Mouse (Mus musculus): ENCODE data around the gene Tefm.

DNA sequence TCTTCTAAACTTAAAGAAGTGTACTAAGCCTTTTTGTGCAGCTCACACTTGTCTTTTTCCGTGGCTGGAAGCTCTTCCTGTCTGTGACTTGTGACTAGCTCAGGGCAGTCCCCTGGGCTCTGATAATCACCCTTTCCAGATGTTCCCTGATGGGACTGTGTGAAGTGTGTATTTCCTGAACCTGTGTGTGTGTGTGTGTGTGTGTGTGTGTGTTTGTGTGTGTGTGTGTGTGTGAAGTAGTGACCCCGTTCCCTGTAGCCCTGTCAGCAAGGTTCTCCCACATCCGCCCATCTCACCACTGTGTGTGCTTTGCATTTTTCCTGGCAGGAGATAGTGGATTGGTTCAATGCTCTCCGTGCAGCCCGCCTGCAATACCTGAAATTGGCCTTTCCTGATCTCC lies 28.4 kb upstream of the Tefm start:
- TF ChIP-seq CTCF (IDR thresholded peaks at IDR 0.05; ENCODE audit: borderline replicate concordance, insufficient read depth, low read length): no peak
- no peak for TF ChIP-seq POLR2A (IDR thresholded peaks at IDR 0.05; ENCODE audit: low read depth, low read length)
